Mouse (Mus musculus): ENCODE results near the gene Ahsg.
"Not testable (repeated sequence)": the region's sequence is repeated elsewhere in the genome, so short reads cannot be mapped to it uniquely, and the experiment has no call there.

Ahsg gene

GRCm38 (mm10) chr16:22939120-22939695, 48.1 kb downstream of the Ahsg start:
- no peak for DNase-seq (ENCODE audit: low read depth, low spot score)

DNA sequence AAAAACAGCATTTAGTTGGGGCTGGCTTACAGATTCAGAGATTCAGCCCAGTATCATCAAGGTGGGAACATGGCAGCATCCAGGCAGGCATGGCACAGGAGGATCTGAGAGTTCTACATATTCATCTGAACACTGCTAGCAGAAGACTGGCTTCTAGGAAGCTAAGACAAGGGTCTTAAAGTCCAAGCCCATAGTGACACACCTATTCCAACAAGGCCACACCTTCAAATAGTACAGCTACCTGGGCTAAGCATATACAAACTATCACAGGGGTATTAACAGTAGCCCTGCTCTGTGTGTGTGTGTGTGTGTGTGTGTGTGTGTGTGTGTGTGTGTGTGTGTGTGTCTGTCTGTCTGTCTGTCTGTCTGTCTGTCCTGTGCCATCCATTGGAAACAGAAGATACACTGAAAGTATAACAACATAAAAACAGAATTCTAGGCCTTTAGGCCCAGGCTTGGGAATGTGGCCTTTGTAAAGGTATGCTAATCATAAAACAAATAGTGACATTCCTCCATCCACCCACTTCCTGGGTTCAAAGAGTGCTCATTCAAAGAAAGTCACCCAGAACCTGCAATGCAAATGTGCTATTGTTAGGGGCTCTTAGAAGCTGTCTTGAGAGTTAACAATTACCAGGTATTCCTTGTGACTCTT, 50.9 kb downstream of the Ahsg start:
- DNase-seq (ENCODE audit: low read depth, low spot score): not testable (repeated sequence)

- DNase-seq (ENCODE audit: low read depth, low spot score): no peak
These were observed 56.3 kb downstream of the Ahsg start for GRCm38 (mm10) chr16:22947371-22947770.
